11 mouse cellular contexts compared by ENCODE assay signal in the genomic region with DNA sequence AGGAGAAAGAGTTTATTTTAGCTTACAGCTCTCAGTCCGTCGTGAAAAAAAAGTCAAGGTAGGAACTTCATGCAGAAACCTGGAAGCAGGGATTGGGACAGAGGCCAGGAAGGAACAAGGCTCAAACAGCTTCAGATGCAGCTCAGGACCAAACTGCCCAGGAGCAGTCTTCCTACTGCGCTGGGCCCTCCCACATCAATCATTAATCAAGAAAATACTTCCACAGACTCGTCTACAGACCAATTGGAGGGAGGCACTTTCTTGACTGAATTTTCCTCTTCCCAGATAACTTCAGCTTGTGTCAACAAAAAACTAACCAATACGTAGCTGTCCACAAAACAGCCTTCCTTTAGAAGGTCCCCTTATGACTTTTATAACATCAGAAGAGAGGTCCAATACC.
"Had no signal": no experiment of that assay in that cellular context is flagged by ENCODE, and none has a peak within 500 bp of the region (broad histone marks: within the 10 kb centered on the region; RNA-seq: fewer than 3 reads in every experiment).

No protein-coding gene starts in this region.

- ATAC-seq: liver, postnatal 0 days; lung, postnatal 0 days; midbrain, embryonic 15.5 days had no signal

- DNase-seq: kidney, adult 11 months; kidney, postnatal 14 days; left cerebral cortex, postnatal 4 days; liver, postnatal 0 days; lung, embryonic 14.5 days; retina, postnatal 1 day; right cerebral cortex, postnatal 25 days; thymus, adult 18-20 months; thymus, postnatal 36 days had no signal
